Comparison of ENCODE assay signal across 9 mouse cellular contexts in genomic region chr2:139696578-139696977, GRCm38 (mm10). TPM values are rescaled to one million over a fixed set of nuclear protein-coding genes. Genes with fewer than 3 reads are reported as not detected.
A peak's percentile ranks its signal among the peaks of the same experiment; 100 is the strongest.
DNase-seq lines count a peak whose midpoint lies in the region.
"Had no signal": no experiment of that assay in that cellular context is flagged by ENCODE, and none has a peak within 500 bp of the region (broad histone marks: within the 10 kb centered on the region; RNA-seq: fewer than 3 reads in every experiment).

No protein-coding gene starts in this region.

- peak; percentile 5 to 41 for DNase-seq in frontal cortex, adult 2 months (ENCODE audit: extremely low spot score in 1 of 2, low spot score in 1 of 2)
- DNase-seq in frontal cortex, postnatal 25 days (ENCODE audit: low spot score in 2 of 2): no peak
- peak; percentile 13 for DNase-seq in right cerebral cortex, adult 18-20 months
- DNase-seq in right cerebral cortex, postnatal 36 days (ENCODE audit: low spot score in 2 of 2): no peak
- peak; percentile 60 for DNase-seq in layer of hippocampus, adult 9-11 months
- no peak for DNase-seq in testis, postnatal 14 days (ENCODE audit: low spot score)
- DNase-seq in spleen, postnatal 36 days (ENCODE audit: low spot score in 2 of 2): no peak
- DNase-seq in embryo, embryonic 10 days (ENCODE audit: low spot score): no peak
- DNase-seq: adrenal gland, postnatal 10 days had no signal

RNA-seq across cellular contexts. Expression of gene Ism1, which starts 18.6 kb away (rescaled TPM):
- 2.9 and 3.9 TPM in 2 replicates for polyA plus RNA-seq in frontal cortex, adult 2 months (2012; rRNA removed)

Comparison
In these comparisons a context has a peak if more than half of its experiments do, and no peak if none do; other contexts are left out.
1. DNase-seq: peak in frontal cortex, adult 2 months (2 of 2), right cerebral cortex, adult 18-20 months (single experiment) and layer of hippocampus, adult 9-11 months (single experiment); none in frontal cortex, postnatal 25 days (0 of 2), right cerebral cortex, postnatal 36 days (0 of 2), testis, postnatal 14 days (single experiment), spleen, postnatal 36 days (0 of 2) and embryo, embryonic 10 days (single experiment).